In the genomic region with DNA sequence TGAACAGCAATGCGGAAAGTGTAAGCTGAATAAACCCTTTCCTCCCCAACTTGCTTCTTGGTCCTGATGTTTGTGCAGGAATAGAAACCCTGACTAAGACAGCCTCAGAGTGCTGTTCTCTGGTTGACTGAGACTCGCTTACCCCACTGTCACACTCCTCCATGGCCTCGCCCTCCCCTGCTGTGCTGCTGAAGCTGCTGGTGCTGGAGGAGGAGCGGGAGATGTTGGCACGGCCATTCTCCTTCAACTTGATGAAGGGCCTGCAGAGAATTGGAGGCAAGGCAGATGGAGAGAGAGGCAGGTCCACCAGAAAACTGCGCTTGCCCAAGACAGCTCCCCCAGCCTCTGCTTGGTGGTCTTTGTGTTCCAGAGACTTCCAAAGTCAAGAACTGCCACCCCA, we compare ENCODE assay signal across 24 mouse cellular contexts. TPM values are rescaled to one million over a fixed set of nuclear protein-coding genes. Genes with fewer than 3 reads are reported as not detected.
DNase-seq lines count a peak whose midpoint lies in the region; ATAC-seq lines count a peak whose summit lies in the region.
"Had no signal": no experiment of that assay in that cellular context is flagged by ENCODE, and none has a peak within 500 bp of the region (broad histone marks: within the 10 kb centered on the region; RNA-seq: fewer than 3 reads in every experiment).

No protein-coding gene starts in this region.

- H3K36me3 ChIP-seq in hindbrain, embryonic 10.5 days: no peaks in the 10 kb centered on the region
- H3K36me3 ChIP-seq in hindbrain, embryonic 16.5 days (ENCODE audit: control insufficient read depth, insufficient read depth, low read length): peaks cover 9% of the 10 kb centered on the region
- H3K36me3 ChIP-seq: embryonic facial prominence, embryonic 10.5 days; embryonic facial prominence, embryonic 12.5 days; forebrain, embryonic 12.5 days had no signal

- 73% methylated on average over 6 of the region's 6 CpGs for WGBS in hindbrain, embryonic 10.5 days
- WGBS in hindbrain, embryonic 16.5 days: 64% methylated on average over 6 of the region's 6 CpGs

- H3K4me2 ChIP-seq in hindbrain, embryonic 16.5 days (ENCODE audit: low read length): no peak overlapping the region
- H3K4me2 ChIP-seq: embryonic facial prominence, embryonic 12.5 days; forebrain, embryonic 12.5 days had no signal

- peak; percentile 60; the same call in 1 of the 2 replicates for ATAC-seq in frontal cortex, adult (ENCODE audit: low TSS enrichment)
- ATAC-seq in hindbrain, embryonic 16.5 days: no peak
- ATAC-seq: forebrain, postnatal 0 days had no signal

- no peak overlapping the region for H3K4me3 ChIP-seq in hindbrain, embryonic 10.5 days
- no peak overlapping the region for H3K4me3 ChIP-seq in hindbrain, embryonic 16.5 days (ENCODE audit: low read length)
- H3K4me3 ChIP-seq: embryonic facial prominence, embryonic 10.5 days; embryonic facial prominence, embryonic 12.5 days; forebrain, embryonic 12.5 days had no signal

- H3K27ac ChIP-seq in hindbrain, embryonic 10.5 days: 0 out of 2 replicates have a peak overlapping the region, but pooled peaks have one; percentile 53
- no peak overlapping the region for H3K27ac ChIP-seq in hindbrain, embryonic 16.5 days (ENCODE audit: low read depth, low read length)
- H3K27ac ChIP-seq: embryonic facial prominence, embryonic 10.5 days; embryonic facial prominence, embryonic 12.5 days; forebrain, embryonic 12.5 days had no signal

- peaks cover 10% of the 10 kb centered on the region for H3K4me1 ChIP-seq in hindbrain, embryonic 10.5 days (replicated peaks)
- no peaks in the 10 kb centered on the region; the same call in 1 of the 2 replicates for H3K4me1 ChIP-seq in hindbrain, embryonic 16.5 days (ENCODE audit: control insufficient read depth, insufficient read depth, low read depth, low read length)
- H3K4me1 ChIP-seq: embryonic facial prominence, embryonic 12.5 days had no signal

- H3K9me3 ChIP-seq in hindbrain, embryonic 10.5 days: no peaks in the 10 kb centered on the region
- H3K9me3 ChIP-seq in hindbrain, embryonic 16.5 days (ENCODE audit: control insufficient read depth, low read length): no peaks in the 10 kb centered on the region
- H3K9me3 ChIP-seq: embryonic facial prominence, embryonic 10.5 days; embryonic facial prominence, embryonic 12.5 days; forebrain, embryonic 12.5 days had no signal

- H3K27me3 ChIP-seq in hindbrain, embryonic 10.5 days (ENCODE audit: insufficient read depth, poor library complexity, severe bottlenecking): no peaks in the 10 kb centered on the region
- H3K27me3 ChIP-seq in hindbrain, embryonic 16.5 days (replicated peaks; ENCODE audit: control insufficient read depth, insufficient read depth, low read length): no peaks in the 10 kb centered on the region
- H3K27me3 ChIP-seq: forebrain, embryonic 12.5 days had no signal

- DNase-seq in frontal cortex, postnatal 25 days (ENCODE audit: low spot score in 2 of 2): no peak
- DNase-seq in hindbrain, embryonic 10.5 days (ENCODE audit: low spot score): no peak
- DNase-seq in gastrocnemius, adult 18-20 months (ENCODE audit: low spot score): no peak
- DNase-seq: cerebellum, adult 11-12 months; cerebellum, adult 2 months; cerebellum, adult 9-10 months; cerebellum, postnatal 25 days had no signal

- no peak overlapping the region for H3K9ac ChIP-seq in hindbrain, embryonic 16.5 days (ENCODE audit: low read depth, low read length)
- H3K9ac ChIP-seq: embryonic facial prominence, embryonic 12.5 days; forebrain, embryonic 12.5 days; forebrain, postnatal 0 days had no signal

RNA-seq across cellular contexts. Expression of a gene that starts 31.0 kb away (rescaled TPM):
- polyA plus RNA-seq in hindbrain, embryonic 10.5 days (2016; fragmentation: Nextera tagmentation; extraction: Ambion mirVana): not detected in 2 replicates
- polyA plus RNA-seq in hindbrain, embryonic 16.5 days (2015; fragmentation: Nextera tagmentation; extraction: Ambion mirVana): not detected in 2 replicates
- total RNA-seq in gastrocnemius, adult 18-20 months (2021): not detected
- total RNA-seq: adrenal gland, adult 2 months; adrenal gland, postnatal 10 days; adrenal gland, postnatal 25 days; adrenal gland, postnatal 4 days; ES-E14; forebrain, postnatal 0 days; MEL had no signal
- polyA plus RNA-seq: adrenal gland, adult 2 months; C2C12; cerebellum, adult 2 months; cortical plate, adult 2 months; embryonic facial prominence, embryonic 10.5 days; embryonic facial prominence, embryonic 12.5 days; embryonic facial prominence, embryonic 14.5 days; forebrain, embryonic 12.5 days; forebrain, embryonic 14.5 days; forebrain, postnatal 0 days; frontal cortex, adult 2 months had no signal

RNA-seq across cellular contexts. Expression of a gene that starts 40.5 kb away (rescaled TPM):
- polyA plus RNA-seq in hindbrain, embryonic 10.5 days (2016; fragmentation: Nextera tagmentation; extraction: Ambion mirVana): not detected in 2 replicates
- polyA plus RNA-seq in hindbrain, embryonic 16.5 days (2015; fragmentation: Nextera tagmentation; extraction: Ambion mirVana): not detected in 2 replicates
- not detected for total RNA-seq in gastrocnemius, adult 18-20 months (2021)
- total RNA-seq: adrenal gland, adult 2 months; adrenal gland, postnatal 10 days; adrenal gland, postnatal 25 days; adrenal gland, postnatal 4 days; ES-E14; forebrain, postnatal 0 days; MEL had no signal
- polyA plus RNA-seq: adrenal gland, adult 2 months; C2C12; cerebellum, adult 2 months; cortical plate, adult 2 months; embryonic facial prominence, embryonic 10.5 days; embryonic facial prominence, embryonic 12.5 days; embryonic facial prominence, embryonic 14.5 days; forebrain, embryonic 12.5 days; forebrain, embryonic 14.5 days; forebrain, postnatal 0 days; frontal cortex, adult 2 months had no signal

RNA-seq across cellular contexts. Expression of a gene that starts 55.1 kb away (rescaled TPM):
- not detected in 2 replicates for polyA plus RNA-seq in hindbrain, embryonic 10.5 days (2016; fragmentation: Nextera tagmentation; extraction: Ambion mirVana)
- not detected in 2 replicates for polyA plus RNA-seq in hindbrain, embryonic 16.5 days (2015; fragmentation: Nextera tagmentation; extraction: Ambion mirVana)
- not detected for total RNA-seq in gastrocnemius, adult 18-20 months (2021)
- total RNA-seq: adrenal gland, adult 2 months; adrenal gland, postnatal 10 days; adrenal gland, postnatal 25 days; adrenal gland, postnatal 4 days; ES-E14; forebrain, postnatal 0 days; MEL had no signal
- polyA plus RNA-seq: adrenal gland, adult 2 months; C2C12; cerebellum, adult 2 months; cortical plate, adult 2 months; embryonic facial prominence, embryonic 10.5 days; forebrain, embryonic 12.5 days; forebrain, embryonic 14.5 days; forebrain, postnatal 0 days; frontal cortex, adult 2 months had no signal
